Mouse (Mus musculus) lung, embryonic 15.5 days (tissue): Measurements from ENCODE around the gene Gm49342. TPM values are rescaled to one million over a fixed set of nuclear protein-coding genes. Genes with fewer than 3 reads are reported as not detected.
"Not testable (repeated sequence)": the region's sequence is repeated elsewhere in the genome, so short reads cannot be mapped to it uniquely, and the experiment has no call there.

Experiments
- ATAC-seq: fragments of 200-750 bp; cut with Nextera tagmentation; 2 replicates; pipeline ENCODE4 v1.8.0; 2017; ENCODE audit warnings: moderate number of reproducible peaks, borderline replicate concordance; ENCODE audit not compliant: low FRiP score, low TSS enrichment; ENCODE audit errors: extremely low read depth
- H3K27ac ChIP-seq: fragments of 300-500 bp; sonication (generic); 2 replicates; pipeline ENCODE4 v1.5.1; 2015; ENCODE audit warnings: moderate library complexity, mild to moderate bottlenecking, inconsistent platforms
- H3K27me3 ChIP-seq: fragments of 300-500 bp; sonication (generic); 2 replicates; pipeline ENCODE4 v1.6.1; 2015; ENCODE audit warnings: inconsistent platforms
- H3K36me3 ChIP-seq: fragments of 300-500 bp; sonication (generic); 2 replicates; pipeline ENCODE4 v1.6.1; 2015; ENCODE audit warnings: inconsistent platforms
- H3K4me1 ChIP-seq: fragments of 300-500 bp; sonication (generic); 2 replicates; pipeline ENCODE4 v1.6.1; 2015; ENCODE audit warnings: inconsistent platforms
- H3K4me2 ChIP-seq: fragments of 300-500 bp; sonication (generic); 2 replicates; pipeline ENCODE4 v1.6.1; 2015; ENCODE audit warnings: inconsistent platforms, mild to moderate bottlenecking, moderate library complexity
- H3K4me3 ChIP-seq: fragments of 300-500 bp; sonication (generic); 2 replicates; pipeline ENCODE4 v1.5.1; 2015; ENCODE audit warnings: mild to moderate bottlenecking, inconsistent platforms
- H3K9ac ChIP-seq: fragments of 300-500 bp; sonication (generic); 2 replicates; pipeline ENCODE4 v1.6.1; 2015; ENCODE audit warnings: inconsistent platforms
- H3K9me3 ChIP-seq: fragments of 300-500 bp; sonication (generic); 2 replicates; pipeline ENCODE4 v1.6.1; 2016; ENCODE audit warnings: inconsistent platforms
- WGBS: fragments of 180-500 bp; shearing (Covaris S2); methylation state at CpG from one replicate; pipeline ENCODE4 v1.1.7; 2015; 5-methylcytosine and 5-hydroxymethylcytosine counted together
- polyA plus RNA-seq: library from polyadenylated mRNA; unstranded; fragments of >200 nt; fragmentation: Nextera tagmentation; extraction: Ambion mirVana; gene quantifications from 2 replicates; pipeline ENCODE4 v1.2.1, GENCODE M21; 2015

Gene Gm49342
- polyA plus RNA-seq, 1 experiment from 2014 or later, result not detected

GRCm38 (mm10) chr14:50938940-50939339 is 5.4 kb upstream of the Gm49342 start:
- Histone ChIP-seq H3K9ac (no peak overlapping the region), H3K4me3 (no peak overlapping the region), H3K4me2 (no peak overlapping the region), H3K27ac (no peak overlapping the region), H3K27me3 (peaks cover 7% of the 10 kb centered on the region; the same call in 1 of the 2 replicates), H3K36me3 (no peaks in the 10 kb centered on the region), H3K9me3 (no peaks in the 10 kb centered on the region), H3K4me1 (no peaks in the 10 kb centered on the region)
- 26% methylated on average over 2 of the region's 2 CpGs for WGBS
- ATAC-seq, result no peak

DNA sequence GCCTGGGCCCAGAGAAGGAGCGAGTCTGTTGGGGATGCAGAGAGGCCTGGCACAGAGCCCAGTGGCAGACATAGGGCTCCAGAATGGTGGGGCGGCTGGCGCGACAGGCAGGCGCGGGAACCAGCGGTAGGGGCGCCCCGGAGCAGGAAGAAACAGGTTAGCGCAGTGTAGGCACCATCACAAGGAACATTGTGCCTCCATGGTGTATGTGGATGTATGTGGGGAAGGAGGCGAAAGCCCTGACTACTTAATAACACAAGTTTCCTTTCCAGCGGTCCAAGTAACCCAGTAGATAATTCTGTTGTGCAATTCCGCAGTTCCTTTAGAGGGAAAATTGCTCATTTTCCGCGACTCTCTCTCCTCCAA is 334 bp downstream of the Gm49342 start:
- not testable (repeated sequence) for H3K36me3 ChIP-seq, H3K9me3 ChIP-seq, H3K27me3 ChIP-seq, H3K4me1 ChIP-seq
- H3K4me2 ChIP-seq, result peak overlapping the region; percentile 63
- peak overlapping the region; percentile 97 for H3K27ac ChIP-seq
- H3K9ac ChIP-seq, result peak overlapping the region; percentile 48
- peak overlapping the region; percentile 57 for H3K4me3 ChIP-seq
- WGBS, result under 1% methylated on average over 15 of the region's 15 CpGs
- peak; percentile 95 for ATAC-seq

GRCm38 (mm10) chr14:50945081-50945480 is 764 bp downstream of the Gm49342 start:
- ATAC-seq, H3K27me3 ChIP-seq, H3K9me3 ChIP-seq, H3K36me3 ChIP-seq, H3K4me1 ChIP-seq: not testable (repeated sequence)
- WGBS, result 14% methylated on average over 6 of the region's 6 CpGs
- Histone ChIP-seq H3K4me3 (peak overlapping the region; percentile 57), H3K27ac (peak overlapping the region; percentile 97), H3K4me2 (peak overlapping the region; percentile 63), H3K9ac (peak overlapping the region; percentile 48)

GRCm38 (mm10) chr14:50945526-50945925 is 1.2 kb downstream of the Gm49342 start:
- H3K9me3 ChIP-seq, H3K27me3 ChIP-seq, ATAC-seq, H3K27ac ChIP-seq, H3K36me3 ChIP-seq, H3K4me1 ChIP-seq: not testable (repeated sequence)
- Histone ChIP-seq H3K4me3 (peak overlapping the region; percentile 57), H3K4me2 (peak overlapping the region; percentile 63), H3K9ac (peak overlapping the region; percentile 48; the same call in 1 of the 2 replicates)
- WGBS, result 17% methylated on average over 3 of the region's 3 CpGs

GRCm38 (mm10) chr14:50955487-50955886 is 11.2 kb downstream of the Gm49342 start:
- Histone ChIP-seq H3K9me3 (no peaks in the 10 kb centered on the region), H3K4me3 (no peak overlapping the region), H3K36me3 (peaks cover 13% of the 10 kb centered on the region), H3K27me3 (no peaks in the 10 kb centered on the region), H3K9ac (no peak overlapping the region), H3K4me2 (no peak overlapping the region; the same call in 1 of the 2 replicates), H3K27ac (no peak overlapping the region), H3K4me1 (0 out of 2 replicates have a peak, but pooled peaks cover 3% of the 10 kb centered on the region)
- no peak for ATAC-seq
- 81% methylated on average over 10 of the region's 10 CpGs for WGBS

DNA sequence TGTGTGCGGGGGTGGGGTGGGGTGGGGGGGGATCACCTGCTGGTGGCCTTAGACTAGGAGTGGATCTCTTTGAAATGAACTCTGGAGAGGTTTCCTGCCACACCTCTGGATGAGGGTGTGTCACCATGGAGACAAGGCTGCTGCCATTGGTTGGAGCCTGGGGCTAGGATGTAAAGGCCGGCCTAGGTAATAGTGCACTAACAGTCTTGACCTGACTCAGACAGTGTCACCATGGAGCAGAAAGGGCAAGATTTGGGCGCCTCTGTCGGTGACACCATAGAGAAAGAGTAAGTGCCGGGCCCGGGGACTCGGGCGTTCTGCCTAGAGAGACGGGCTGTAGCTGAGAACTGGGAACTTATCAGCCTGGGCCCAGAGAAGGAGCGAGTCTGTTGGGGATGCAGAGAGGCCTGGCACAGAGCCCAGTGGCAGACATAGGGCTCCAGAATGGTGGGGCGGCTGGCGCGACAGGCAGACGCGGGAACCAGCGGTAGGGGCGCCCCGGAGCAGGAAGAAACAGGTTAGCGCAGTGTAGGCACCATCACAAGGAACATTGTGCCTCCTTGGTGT is 11.7 kb downstream of the Gm49342 start, which contains the start of gene Pnp2:
Gene Pnp2 (plus strand): TSS at position 51 of the 567 bp plus-strand sequence.
- H3K4me1 ChIP-seq, H3K27ac ChIP-seq, H3K27me3 ChIP-seq, H3K9ac ChIP-seq, H3K9me3 ChIP-seq: not testable (repeated sequence)
- 10% methylated on average over 19 of the region's 19 CpGs for WGBS
- H3K4me2 ChIP-seq, result peak within 1 kb of the TSS; percentile 51
- peaks cover 11% of the 10 kb centered on the region for H3K36me3 ChIP-seq
- peak within 1 kb of the TSS; percentile 20 for H3K4me3 ChIP-seq
- peak; percentile 81 for ATAC-seq

- ATAC-seq, H3K4me3 ChIP-seq, H3K4me1 ChIP-seq, H3K27me3 ChIP-seq, H3K27ac ChIP-seq, H3K9ac ChIP-seq, H3K9me3 ChIP-seq, H3K36me3 ChIP-seq: not testable (repeated sequence)
- H3K4me2 ChIP-seq, result peak overlapping the region; percentile 51; the same call in 1 of the 2 replicates
- 82% methylated on average over 6 of the region's 6 CpGs for WGBS
Measured at GRCm38 (mm10) chr14:50956724-50957123, 12.4 kb downstream of the Gm49342 start.

GRCm38 (mm10) chr14:50957146-50957545 is 12.8 kb downstream of the Gm49342 start:
- not testable (repeated sequence) for H3K4me2 ChIP-seq, H3K27me3 ChIP-seq, H3K27ac ChIP-seq, H3K9ac ChIP-seq, H3K36me3 ChIP-seq, H3K4me1 ChIP-seq, H3K4me3 ChIP-seq, ATAC-seq, H3K9me3 ChIP-seq
- WGBS, result 54% methylated on average over 3 of the region's 3 CpGs

- H3K9ac ChIP-seq, H3K4me3 ChIP-seq, H3K4me1 ChIP-seq, H3K9me3 ChIP-seq, H3K4me2 ChIP-seq, ATAC-seq, H3K36me3 ChIP-seq, H3K27ac ChIP-seq, H3K27me3 ChIP-seq: not testable (repeated sequence)
- 89% methylated on average over 5 of the region's 5 CpGs for WGBS
Measured at GRCm38 (mm10) chr14:50958289-50958995, 14.1 kb downstream of the Gm49342 start.

GRCm38 (mm10) chr14:50968216-50968980 is 24.1 kb downstream of the Gm49342 start:
- Histone ChIP-seq H3K36me3 (no peaks in the 10 kb centered on the region), H3K4me3 (no peak overlapping the region), H3K9me3 (no peaks in the 10 kb centered on the region), H3K27me3 (no peaks in the 10 kb centered on the region), H3K4me1 (no peaks in the 10 kb centered on the region), H3K4me2 (no peak overlapping the region), H3K9ac (no peak overlapping the region), H3K27ac (no peak overlapping the region)
- 82% methylated on average over 5 of the region's 5 CpGs for WGBS
- no peak for ATAC-seq

- H3K4me3 ChIP-seq, result no peak overlapping the region
- no peak for ATAC-seq
- H3K4me1 ChIP-seq, result no peaks in the 10 kb centered on the region
- no peak overlapping the region for H3K27ac ChIP-seq
- WGBS, result 25% methylated on average over 1 of the region's 1 CpGs
- no peak overlapping the region for H3K9ac ChIP-seq
- H3K4me2 ChIP-seq, result no peak overlapping the region
- no peaks in the 10 kb centered on the region for H3K36me3 ChIP-seq
- no peaks in the 10 kb centered on the region for H3K27me3 ChIP-seq
- no peaks in the 10 kb centered on the region for H3K9me3 ChIP-seq
Measured at GRCm38 (mm10) chr14:50969041-50969440, 24.7 kb downstream of the Gm49342 start.
